8 mouse cellular contexts compared by ENCODE assay signal in the genomic region with DNA sequence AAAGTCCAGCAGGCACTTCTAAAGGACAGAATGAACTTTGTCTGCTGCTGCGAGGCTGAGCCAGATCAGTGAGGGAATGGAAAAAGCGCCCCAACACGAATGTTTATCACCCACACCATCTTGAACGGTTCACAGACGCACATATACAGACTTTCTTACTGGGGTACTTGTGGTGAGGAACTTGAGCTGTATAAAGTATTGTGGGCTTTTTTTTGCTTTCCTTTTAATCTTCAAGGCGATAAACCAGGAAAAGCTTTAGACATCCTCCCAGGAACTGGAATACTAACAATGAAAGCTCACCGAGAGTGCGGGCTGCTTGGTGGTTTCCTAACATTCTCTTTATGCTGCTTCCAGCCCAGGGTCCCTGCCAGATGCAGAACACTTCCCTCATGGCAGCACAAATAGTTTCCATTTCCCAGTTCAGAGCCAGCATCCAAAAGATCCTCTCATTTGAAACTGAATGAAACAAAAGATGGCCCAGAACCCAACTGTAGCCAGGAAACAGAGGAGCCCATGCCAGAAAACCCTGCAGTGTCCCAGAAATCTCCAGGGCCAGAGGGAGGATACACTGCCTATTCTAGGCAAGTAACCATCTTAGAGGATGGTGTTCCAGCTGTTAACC. TPM values are rescaled to one million over a fixed set of nuclear protein-coding genes. Genes with fewer than 3 reads are reported as not detected.
DNase-seq lines count a peak whose midpoint lies in the region; ATAC-seq and TF ChIP-seq lines count a peak whose summit lies in the region.

No protein-coding gene starts in this region.

- peaks cover 4% of the 10 kb centered on the region; the same call in 1 of the 2 replicates for H3K4me1 ChIP-seq in hindbrain, embryonic 15.5 days (replicated peaks)
- H3K4me1 ChIP-seq in hindbrain, embryonic 10.5 days (replicated peaks), result no peaks in the 10 kb centered on the region
- no peaks in the 10 kb centered on the region for H3K4me1 ChIP-seq in kidney, adult 2 months (ENCODE audit: control insufficient read depth, insufficient read depth, low read length)
- peaks cover 49% of the 10 kb centered on the region for H3K4me1 ChIP-seq in limb, embryonic 13.5 days

- H3K27ac ChIP-seq in hindbrain, embryonic 15.5 days (replicated peaks), result peak overlapping the region; percentile 64
- H3K27ac ChIP-seq in hindbrain, embryonic 10.5 days, result no peak overlapping the region
- peak overlapping the region; percentile 37 for H3K27ac ChIP-seq in kidney, adult 2 months (ENCODE audit: insufficient read depth, low read depth, low read length)
- H3K27ac ChIP-seq in limb, embryonic 13.5 days, result peak overlapping the region; percentile 69

- TF ChIP-seq POLR2A in kidney, adult 2 months (IDR thresholded peaks at IDR 0.05; ENCODE audit: low read depth, low read length), result no peak

- no peak overlapping the region for H3K4me2 ChIP-seq in hindbrain, embryonic 15.5 days
- peak overlapping the region; percentile 35 for H3K4me2 ChIP-seq in limb, embryonic 13.5 days (replicated peaks)

- DNase-seq in hindbrain, embryonic 10.5 days (ENCODE audit: low spot score), result no peak
- DNase-seq in cerebellum, adult 9-10 months, result peak; percentile 26
- peak; percentile 29 to 69 for DNase-seq in gastrocnemius, postnatal 4 days (ENCODE audit: low spot score in 2 of 2)
- peak; percentile 60 for DNase-seq in kidney, adult 2 months
- peak; percentile 17 for DNase-seq in telencephalon, adult 2 months (ENCODE audit: low read depth, low spot score)

- 64% methylated on average over 8 of the region's 8 CpGs for WGBS in hindbrain, embryonic 15.5 days
- WGBS in hindbrain, embryonic 10.5 days, result 78% methylated on average over 8 of the region's 8 CpGs
- WGBS in kidney, adult 2 months, result 53% methylated on average over 8 of the region's 8 CpGs
- WGBS in limb, embryonic 13.5 days, result 38% methylated on average over 8 of the region's 8 CpGs

- H3K9me3 ChIP-seq in hindbrain, embryonic 15.5 days, result no peaks in the 10 kb centered on the region
- no peaks in the 10 kb centered on the region for H3K9me3 ChIP-seq in hindbrain, embryonic 10.5 days
- H3K9me3 ChIP-seq in limb, embryonic 13.5 days, result no peaks in the 10 kb centered on the region

- no peaks in the 10 kb centered on the region for H3K36me3 ChIP-seq in hindbrain, embryonic 15.5 days
- no peaks in the 10 kb centered on the region for H3K36me3 ChIP-seq in hindbrain, embryonic 10.5 days
- no peaks in the 10 kb centered on the region for H3K36me3 ChIP-seq in kidney, adult 2 months (ENCODE audit: control insufficient read depth, insufficient read depth, low read length)
- H3K36me3 ChIP-seq in limb, embryonic 13.5 days, result no peaks in the 10 kb centered on the region

- ATAC-seq in hindbrain, embryonic 15.5 days (ENCODE audit: low FRiP score, low read depth), result 0 out of 2 replicates have a peak, but pooled peaks have one; percentile 55
- peak; percentile 52 for ATAC-seq in limb, embryonic 13.5 days (ENCODE audit: low FRiP score, low read depth)
- ATAC-seq in activated CD4-positive, CD25-positive, alpha-beta regulatory T cell, adult 4 months, result no peak

- no peak overlapping the region for H3K4me3 ChIP-seq in hindbrain, embryonic 15.5 days
- H3K4me3 ChIP-seq in hindbrain, embryonic 10.5 days, result no peak overlapping the region
- H3K4me3 ChIP-seq in kidney, adult 2 months (ENCODE audit: insufficient read depth, low read depth, low read length), result no peak overlapping the region
- H3K4me3 ChIP-seq in limb, embryonic 13.5 days, result no peak overlapping the region

- H3K9ac ChIP-seq in hindbrain, embryonic 15.5 days, result no peak overlapping the region
- no peak overlapping the region for H3K9ac ChIP-seq in limb, embryonic 13.5 days

- no peaks in the 10 kb centered on the region for H3K27me3 ChIP-seq in hindbrain, embryonic 15.5 days
- H3K27me3 ChIP-seq in hindbrain, embryonic 10.5 days (ENCODE audit: insufficient read depth, poor library complexity, severe bottlenecking), result no peaks in the 10 kb centered on the region
- no peaks in the 10 kb centered on the region for H3K27me3 ChIP-seq in kidney, adult 2 months (replicated peaks; ENCODE audit: control insufficient read depth, insufficient read depth, low read length)
- H3K27me3 ChIP-seq in limb, embryonic 13.5 days, result no peaks in the 10 kb centered on the region

- TF ChIP-seq CTCF in kidney, adult 2 months (conservative IDR thresholded peaks at IDR 0.05; ENCODE audit: insufficient read depth, insufficient read length, low read depth, low read length), result no peak

RNA-seq across cellular contexts. Expression of a gene that starts 43.3 kb away (rescaled TPM):
- 10.5 and 11.4 TPM in 2 replicates for polyA plus RNA-seq in hindbrain, embryonic 15.5 days (2015; fragmentation: Nextera tagmentation; extraction: Ambion mirVana)
- polyA plus RNA-seq in hindbrain, embryonic 10.5 days (2016; fragmentation: Nextera tagmentation; extraction: Ambion mirVana), result 10.9 and 12.5 TPM in 2 replicates
- total RNA-seq in gastrocnemius, postnatal 4 days (2021), result 10 to 100 TPM; 19.6 to 20.2 TPM
- polyA plus RNA-seq in kidney, adult 2 months (2012; rRNA removed), result 5.0 TPM in 2 replicates
- polyA plus RNA-seq in limb, embryonic 13.5 days (2015; fragmentation: Nextera tagmentation; extraction: Ambion mirVana), result 15.9 and 16.9 TPM in 2 replicates
- polyA plus RNA-seq in activated CD4-positive, CD25-positive, alpha-beta regulatory T cell, adult 4 months (2017; shearing (Covaris generic)), result under 1 TPM in 1 of 2 experiments, not detected in 1; 0.28 TPM
